Mouse (Mus musculus) bone marrow, adult 2 months (tissue): ENCODE measurements around the gene Atg13.

Experiments
- CTCF ChIP-seq: fragments of 200-500 bp; IDR thresholded peaks from 2 replicates; pipeline ENCODE4 v1.5.1; 2011; ENCODE audit warnings: low read length, control low read depth; ENCODE audit not compliant: control insufficient read depth, insufficient read depth
- POLR2A ChIP-seq: fragments of 200-500 bp; IDR thresholded peaks from 2 replicates; pipeline ENCODE4 v1.6.1; 2011; ENCODE audit warnings: low read depth, mild to moderate bottlenecking, control low read depth, low read length, borderline replicate concordance; ENCODE audit not compliant: control insufficient read depth

- TF ChIP-seq CTCF (no peak), POLR2A (no peak)
Measured at GRCm38 (mm10) chr2:91645811-91646210, 64.6 kb downstream of the Atg13 start.
